Mouse (Mus musculus) kidney, postnatal 25 days (tissue): Measurements from ENCODE around the gene Lancl1.

Source experiments
- DNase-seq, 2 experiments: peaks; one replicate each; pipeline ENCODE4 v3.0.0; 2021; ENCODE audit warnings: mixed read lengths in 2 of 2

The Lancl1 gene

GRCm38 (mm10) chr1:67038246-67038987, at the start of gene Lancl1:
Gene Lancl1, minus strand, starts transcription at chr1:67038872.
- DNase-seq, result peak; percentile 91 to 94

DNA sequence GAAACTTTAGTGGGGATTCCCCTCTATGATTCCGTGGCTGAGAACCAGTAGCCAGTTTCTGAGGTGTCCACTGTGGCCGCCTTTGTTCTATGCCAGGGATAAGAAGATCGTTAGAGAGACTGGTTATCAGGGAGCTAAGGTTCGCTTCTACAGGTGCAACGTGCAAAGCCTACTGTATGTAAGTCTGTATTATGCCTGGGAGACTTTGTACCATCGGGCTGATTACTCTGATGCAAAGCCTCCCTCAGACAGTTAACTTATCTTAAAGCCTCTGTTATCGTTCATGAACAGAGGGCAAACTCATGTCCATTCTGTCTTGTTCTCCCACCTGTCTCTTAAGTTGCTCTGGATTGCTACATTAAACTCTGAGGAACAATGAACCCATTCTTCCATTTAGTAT, 40.5 kb upstream of the Lancl1 start:
- DNase-seq, result no peak

- DNase-seq, result no peak
These were observed 40.0 kb upstream of the Lancl1 start for GRCm38 (mm10) chr1:67078666-67079065.

DNA sequence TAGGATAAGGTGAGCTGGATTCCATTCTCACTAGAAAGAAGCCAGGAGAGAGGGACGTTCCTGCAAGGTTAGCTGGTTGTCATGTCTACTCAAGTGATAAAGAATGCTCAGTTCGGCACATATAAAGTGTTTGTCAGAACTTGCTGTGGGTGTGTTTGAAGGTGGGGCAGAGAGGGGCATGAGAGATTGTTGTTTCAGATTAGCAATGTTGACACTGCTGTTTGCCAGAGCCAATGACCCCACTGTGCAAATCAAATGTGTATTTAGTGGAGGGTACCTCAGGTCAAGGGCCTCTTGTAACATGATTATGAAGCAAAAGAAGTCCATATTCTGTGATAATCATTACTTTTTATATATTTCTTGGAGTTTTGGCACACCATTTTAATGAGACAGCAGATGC, 39.1 kb upstream of the Lancl1 start:
- no peak for DNase-seq

GRCm38 (mm10) chr1:67067561-67067960, 28.9 kb upstream of the Lancl1 start:
- DNase-seq, result no peak

DNA sequence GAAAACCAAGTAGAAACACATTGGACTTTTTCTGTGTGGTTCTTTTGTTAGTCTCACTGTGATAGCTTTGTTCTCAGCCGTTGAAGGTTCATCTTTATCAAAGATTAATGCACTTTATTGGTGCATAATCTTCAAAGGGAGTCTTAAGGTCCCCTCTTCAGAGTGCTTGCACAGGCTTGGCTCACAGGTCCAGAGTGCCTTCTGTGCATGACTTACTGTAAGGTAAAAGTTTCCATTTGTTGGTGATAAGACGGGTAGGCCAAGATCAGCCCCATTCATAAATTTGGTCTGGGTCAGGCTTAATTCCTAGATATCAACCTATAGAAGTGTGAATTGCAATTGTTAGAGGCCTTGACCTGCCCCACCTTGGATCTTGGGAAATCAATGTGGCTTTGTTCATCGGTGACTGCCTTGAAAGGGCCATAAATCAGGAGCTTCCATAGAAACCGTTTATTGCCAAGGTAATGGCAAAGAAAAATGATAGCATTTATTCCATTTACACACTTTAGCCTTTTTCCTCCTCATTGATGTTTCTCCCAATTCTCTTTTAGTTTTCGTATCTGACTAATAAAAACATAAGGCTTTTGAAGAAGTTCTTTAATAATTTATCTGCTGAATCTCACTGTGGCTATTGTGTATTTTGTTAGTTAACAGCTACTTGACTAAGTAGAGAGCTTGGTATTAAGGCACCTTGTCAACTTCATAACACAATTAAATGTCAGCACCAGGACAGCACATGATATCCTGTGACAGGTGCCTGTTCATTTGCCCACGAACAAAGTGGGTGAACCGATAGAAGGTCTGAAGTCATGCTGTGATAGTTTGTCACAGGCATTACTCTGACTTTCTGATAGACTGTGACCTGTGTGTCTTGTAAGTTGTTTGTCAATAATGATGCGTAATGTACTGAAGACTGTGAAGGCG, 26.9 kb upstream of the Lancl1 start:
- no peak for DNase-seq

DNA sequence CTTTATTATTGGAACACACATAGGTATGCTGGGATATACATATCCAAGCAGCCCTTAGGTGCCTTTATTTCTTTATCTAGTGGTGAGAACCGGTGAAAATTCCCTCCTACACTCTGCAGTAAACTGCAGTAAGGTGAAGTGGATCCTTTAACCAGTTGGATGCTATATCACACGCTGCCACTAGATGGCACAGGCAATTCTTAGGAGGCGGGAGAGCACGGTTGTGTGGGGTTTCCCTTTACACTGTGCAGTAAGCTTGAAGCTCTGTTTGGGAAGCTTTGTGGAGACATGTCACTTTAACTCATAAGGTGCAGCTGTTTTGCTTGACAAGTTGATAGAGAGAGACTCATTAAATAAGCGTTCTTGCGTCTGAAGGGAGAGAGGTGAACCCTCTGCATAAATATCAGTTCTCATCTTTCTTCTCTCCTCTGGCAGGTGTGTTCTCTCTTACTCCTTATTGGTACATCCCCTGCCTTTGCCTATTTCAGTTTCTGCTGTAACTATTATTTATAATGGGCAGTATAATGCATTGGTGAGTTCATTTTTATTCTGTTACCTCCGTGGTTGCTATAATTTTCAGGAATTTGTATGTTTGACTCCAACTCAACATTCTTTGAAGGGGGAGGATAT, 22.9 kb upstream of the Lancl1 start:
- peak in 1 of 2 experiments; percentile 72 for DNase-seq

GRCm38 (mm10) chr1:67055816-67056215, 17.1 kb upstream of the Lancl1 start:
- DNase-seq, result no peak

GRCm38 (mm10) chr1:67052721-67053120, 14.0 kb upstream of the Lancl1 start:
- DNase-seq, result no peak

- DNase-seq, result no peak
These were observed 10.9 kb upstream of the Lancl1 start for GRCm38 (mm10) chr1:67049600-67049999.

GRCm38 (mm10) chr1:67048696-67049095, 10.0 kb upstream of the Lancl1 start:
- no peak for DNase-seq

DNA sequence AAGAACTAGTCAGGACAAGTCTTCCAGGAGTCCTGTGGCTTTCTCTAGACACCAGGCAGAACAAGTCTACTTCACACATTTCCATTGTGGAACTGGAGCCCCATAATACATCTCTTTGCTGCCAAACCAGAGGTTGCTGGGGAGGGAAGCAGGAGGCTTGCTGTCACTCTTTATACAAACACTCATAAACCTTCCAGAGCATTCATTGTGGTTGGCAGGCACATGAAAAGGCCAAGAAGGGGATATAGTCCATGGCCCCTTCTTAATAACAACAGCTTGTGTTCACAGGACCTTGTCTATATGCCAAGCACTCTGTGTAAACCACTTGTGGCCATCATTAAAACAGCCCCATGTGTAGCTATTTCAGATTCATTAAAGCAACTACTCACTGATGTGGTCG, 6.4 kb upstream of the Lancl1 start:
- DNase-seq, result no peak

DNA sequence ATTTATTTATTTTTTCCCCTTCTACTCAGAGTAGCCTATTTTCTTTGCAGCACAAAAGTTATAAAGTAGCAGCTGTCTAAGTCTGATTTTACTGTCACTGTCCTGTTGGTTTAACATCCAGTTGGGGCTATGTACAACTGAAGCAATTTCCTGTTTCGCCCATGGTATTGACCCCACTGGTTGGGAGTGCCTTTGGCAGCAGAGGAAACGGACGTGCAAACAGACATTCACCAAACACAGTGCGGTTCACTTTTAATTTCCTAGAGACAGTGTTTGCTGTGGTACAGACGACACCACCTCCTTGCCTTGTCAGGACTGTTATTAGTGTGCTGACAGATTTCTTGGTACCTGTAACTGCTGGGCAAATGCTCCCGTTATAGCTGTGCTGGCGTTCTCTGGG, 3.9 kb upstream of the Lancl1 start:
- DNase-seq, result no peak

- no peak for DNase-seq
These were observed 411 bp upstream of the Lancl1 start for GRCm38 (mm10) chr1:67039083-67039482.

GRCm38 (mm10) chr1:67037198-67037597, 1.5 kb downstream of the Lancl1 start:
- no peak for DNase-seq

DNA sequence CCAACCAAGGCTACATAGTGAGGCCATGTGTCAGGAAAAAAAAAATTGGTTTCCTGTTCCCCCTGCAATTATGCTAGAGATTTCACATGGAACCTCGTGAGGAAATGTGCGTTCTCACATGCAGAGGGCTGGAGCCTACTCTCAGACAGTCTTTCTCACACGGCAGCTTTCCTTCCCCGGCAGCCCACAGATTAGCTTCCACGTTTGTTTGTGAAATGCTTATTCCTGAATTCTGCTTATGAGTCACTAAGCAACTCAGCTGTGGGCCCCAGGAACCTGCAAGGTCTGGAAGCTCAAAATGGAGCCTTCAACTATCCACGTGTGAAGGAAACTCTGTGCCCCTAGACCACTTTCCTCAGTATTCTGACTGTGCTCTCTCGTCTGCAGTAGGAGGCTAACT, 5.4 kb downstream of the Lancl1 start:
- no peak for DNase-seq

DNA sequence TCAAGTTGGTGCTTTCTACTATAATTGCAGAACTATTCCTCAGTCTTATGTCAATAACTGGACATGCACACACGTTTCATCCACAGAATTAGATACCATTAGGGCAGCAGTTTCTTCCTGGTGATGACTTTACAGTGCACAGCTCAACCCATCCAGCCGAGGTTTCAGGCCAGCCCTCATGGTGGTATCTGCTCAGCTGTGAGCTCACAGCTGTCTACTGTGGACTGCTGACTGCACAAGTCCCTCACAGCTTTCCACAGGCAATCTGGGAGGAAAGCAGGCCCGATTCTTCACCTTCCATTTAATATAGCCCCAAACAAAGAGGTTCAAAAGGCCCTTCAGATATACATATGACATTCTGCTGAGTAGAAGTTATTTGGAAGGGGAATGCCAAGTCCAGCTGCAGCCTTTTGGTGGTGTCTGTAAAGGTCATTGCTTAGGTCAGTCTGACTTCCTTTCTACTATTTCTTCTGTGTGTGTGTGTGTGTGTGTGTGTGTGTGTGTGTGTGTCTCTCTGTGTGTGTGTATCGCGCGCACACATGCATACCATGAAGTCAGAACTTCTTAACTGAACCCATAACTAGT, 11.7 kb downstream of the Lancl1 start:
- no peak for DNase-seq

DNA sequence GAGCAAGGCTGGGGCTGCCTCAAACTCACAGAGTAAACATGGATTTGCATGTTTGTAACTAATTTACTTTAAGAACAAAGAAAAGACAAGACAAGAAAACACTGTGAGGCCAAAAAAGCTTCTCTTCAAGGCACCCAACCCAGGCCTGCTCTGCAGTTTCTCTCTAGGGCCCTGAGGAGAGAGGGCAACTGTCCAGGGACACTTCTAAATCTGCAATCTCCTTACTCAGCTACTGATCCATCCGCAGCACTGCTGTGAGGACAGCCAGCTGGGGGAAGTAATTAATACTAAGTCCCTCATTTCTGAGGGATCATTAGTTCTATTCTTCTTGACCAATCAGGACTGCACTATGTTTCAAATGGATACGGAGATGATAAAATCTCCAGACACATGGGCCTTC, 12.5 kb downstream of the Lancl1 start:
- no peak for DNase-seq

DNA sequence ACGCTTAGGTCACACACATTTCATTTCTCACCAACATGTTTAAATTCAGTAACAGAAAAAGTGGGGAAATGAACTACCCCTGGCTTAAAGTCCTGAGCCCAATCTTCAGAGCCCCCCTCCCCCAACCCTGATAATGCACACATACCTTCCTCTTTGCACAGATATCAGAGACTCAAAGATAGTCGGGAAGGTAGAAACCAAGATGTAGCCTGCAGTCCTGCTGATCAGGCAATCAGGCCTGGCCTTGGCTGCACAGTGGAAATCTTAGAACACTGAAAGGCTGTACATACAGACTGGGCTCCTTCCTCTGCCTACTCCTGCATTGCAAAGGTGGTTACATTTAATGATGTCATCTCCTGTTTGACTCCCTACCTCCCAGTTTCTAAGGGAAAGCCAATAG, 15.9 kb downstream of the Lancl1 start:
- DNase-seq, result no peak

- no peak for DNase-seq
These were observed 16.6 kb downstream of the Lancl1 start for GRCm38 (mm10) chr1:67022051-67022450.

DNA sequence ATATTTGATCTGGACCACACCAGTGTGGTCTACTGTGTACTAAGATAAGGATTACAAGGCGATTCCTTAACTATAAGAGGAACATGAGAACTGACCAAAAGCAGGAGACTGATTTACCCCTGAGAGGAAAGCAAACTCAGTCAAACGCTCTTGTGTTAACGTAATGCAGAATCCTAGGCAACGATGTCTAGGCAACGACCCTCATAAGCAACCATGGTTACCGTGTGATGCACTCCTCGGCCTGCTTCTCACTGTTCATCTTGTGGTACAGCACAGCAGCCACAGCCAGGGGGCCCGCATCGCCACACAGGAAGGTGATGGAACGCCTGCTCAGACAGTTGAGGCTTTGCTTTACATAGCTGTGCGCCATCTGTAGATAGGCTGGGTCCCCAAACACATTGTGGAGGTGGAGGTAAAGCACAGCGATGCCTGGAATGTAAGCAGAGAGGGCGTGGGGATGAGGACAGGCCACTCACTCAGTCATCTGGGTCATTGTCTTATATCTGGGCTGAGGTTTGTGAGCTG, 18.0 kb downstream of the Lancl1 start:
- no peak for DNase-seq

DNA sequence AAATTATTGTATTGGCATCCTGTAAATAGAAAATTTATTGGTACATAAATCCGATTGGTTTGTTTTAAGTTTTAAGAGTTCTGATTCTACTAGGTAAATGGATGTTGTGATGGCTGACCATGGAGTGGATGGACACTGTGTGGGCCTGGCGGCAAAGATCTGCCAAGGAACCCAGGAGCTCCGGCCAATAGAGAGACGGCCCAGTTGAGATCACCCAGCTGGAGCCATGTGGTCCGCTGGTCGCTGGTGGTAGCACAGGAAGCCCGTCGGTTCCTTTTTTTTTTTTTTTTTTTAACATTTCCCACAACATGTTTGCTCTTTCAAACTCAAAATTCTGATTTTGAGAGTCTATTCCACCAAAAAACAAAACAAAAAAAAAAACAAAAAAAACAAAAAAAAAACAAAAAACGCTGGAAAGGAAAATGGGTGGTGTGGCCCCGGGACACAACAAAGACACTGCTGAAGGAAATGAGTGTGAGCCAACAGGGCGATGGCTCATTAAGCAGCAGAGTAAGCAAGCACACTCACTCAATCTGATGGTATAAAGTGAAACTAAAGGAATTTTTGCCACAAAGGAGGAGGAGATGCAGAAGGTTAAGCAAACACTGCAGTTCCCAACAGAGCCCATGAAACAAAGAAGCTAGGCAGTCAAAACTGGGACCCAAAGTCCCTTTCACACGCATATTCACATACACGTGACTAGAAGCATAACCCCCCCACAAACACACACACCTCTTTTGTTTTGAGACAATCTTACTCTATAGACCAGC, 21.4 kb downstream of the Lancl1 start:
- peak in 1 of 2 experiments; percentile 7 for DNase-seq
